ENCODE assay signal across 21 mouse cellular contexts in genomic region chr2:104578836-104579604, GRCm38 (mm10). TPM values are rescaled to one million over a fixed set of nuclear protein-coding genes. Genes with fewer than 3 reads are reported as not detected.
DNase-seq lines count a peak whose midpoint lies in the region; ATAC-seq and TF ChIP-seq lines count a peak whose summit lies in the region.
"Had no signal": no experiment of that assay in that cellular context is flagged by ENCODE, and none has a peak within 500 bp of the region (broad histone marks: within the 10 kb centered on the region; RNA-seq: fewer than 3 reads in every experiment).

No protein-coding gene starts in this region.

- peak; percentile 22; the same call in 1 of the 2 replicates for ATAC-seq in heart, embryonic 12.5 days (ENCODE audit: insufficient number of reproducible peaks, low FRiP score)
- ATAC-seq in lung, embryonic 16.5 days (ENCODE audit: low read depth): 0 out of 2 replicates have a peak, but pooled peaks have one; percentile 28
- ATAC-seq in stomach, embryonic 14.5 days (ENCODE audit: insufficient number of reproducible peaks, insufficient read depth, low FRiP score, low read depth): peak; percentile 18; the same call in 1 of the 2 replicates
- ATAC-seq in stomach, postnatal 0 days (ENCODE audit: low FRiP score, low TSS enrichment): no peak
- ATAC-seq: forebrain, embryonic 14.5 days; Patski had no signal

- no peak overlapping the region for H3K9ac ChIP-seq in heart, embryonic 12.5 days
- H3K9ac ChIP-seq in heart, adult 2 months (ENCODE audit: low read depth, low read length): no peak overlapping the region
- H3K9ac ChIP-seq in lung, embryonic 16.5 days (ENCODE audit: low read length): no peak overlapping the region
- H3K9ac ChIP-seq in stomach, embryonic 14.5 days (replicated peaks; ENCODE audit: low read depth, low read length): no peak overlapping the region
- H3K9ac ChIP-seq in stomach, postnatal 0 days (ENCODE audit: low read length): no peak overlapping the region
- H3K9ac ChIP-seq: embryonic facial prominence, embryonic 15.5 days; hindbrain, embryonic 13.5 days had no signal

- no peak for TF ChIP-seq POLR2A in heart, adult 2 months (IDR thresholded peaks at IDR 0.05; ENCODE audit: insufficient read depth, low read depth, low read length)

- H3K4me2 ChIP-seq in heart, embryonic 12.5 days: no peak overlapping the region
- no peak overlapping the region for H3K4me2 ChIP-seq in lung, embryonic 16.5 days (ENCODE audit: low read depth, low read length)
- H3K4me2 ChIP-seq in stomach, embryonic 14.5 days (replicated peaks; ENCODE audit: low read depth, low read length): no peak overlapping the region
- no peak overlapping the region for H3K4me2 ChIP-seq in stomach, postnatal 0 days (replicated peaks; ENCODE audit: low read depth)
- H3K4me2 ChIP-seq: embryonic facial prominence, embryonic 15.5 days; hindbrain, embryonic 13.5 days had no signal

- H3K4me1 ChIP-seq in heart, embryonic 12.5 days (replicated peaks): peaks cover 8% of the 10 kb centered on the region; the same call in 1 of the 2 replicates
- peaks cover 2% of the 10 kb centered on the region; the same call in 1 of the 2 replicates for H3K4me1 ChIP-seq in heart, adult 2 months (ENCODE audit: control insufficient read depth, insufficient read depth, low read length)
- peaks cover 5% of the 10 kb centered on the region; the same call in 1 of the 2 replicates for H3K4me1 ChIP-seq in lung, embryonic 16.5 days (replicated peaks; ENCODE audit: control insufficient read depth, insufficient read depth, low read length)
- no peaks in the 10 kb centered on the region for H3K4me1 ChIP-seq in stomach, embryonic 14.5 days (ENCODE audit: control insufficient read depth, insufficient read depth, low read length)
- no peaks in the 10 kb centered on the region for H3K4me1 ChIP-seq in stomach, postnatal 0 days (replicated peaks; ENCODE audit: control insufficient read depth, insufficient read depth)
- H3K4me1 ChIP-seq: embryonic facial prominence, embryonic 15.5 days; hindbrain, embryonic 13.5 days had no signal

- no peak overlapping the region for H3K4me3 ChIP-seq in heart, embryonic 12.5 days
- H3K4me3 ChIP-seq in heart, adult 2 months: no peak overlapping the region
- no peak overlapping the region for H3K4me3 ChIP-seq in lung, embryonic 16.5 days (ENCODE audit: low read length)
- no peak overlapping the region for H3K4me3 ChIP-seq in stomach, embryonic 14.5 days (ENCODE audit: low read depth, low read length)
- H3K4me3 ChIP-seq in stomach, postnatal 0 days (ENCODE audit: low read depth, low read length): no peak overlapping the region
- H3K4me3 ChIP-seq: embryonic facial prominence, embryonic 15.5 days; hindbrain, embryonic 13.5 days; left cerebral cortex, adult 2 months had no signal

- DNase-seq in heart, adult 2 months: no peak
- DNase-seq in lung, postnatal 36 days: no peak
- no peak for DNase-seq in stomach, postnatal 0 days (ENCODE audit: low spot score)
- DNase-seq in adrenal gland, adult 2 months: no peak
- DNase-seq: adrenal gland, adult 8-10 months; B cell, adult 2 months; cerebellum, adult 18-20 months; cerebellum, postnatal 25 days; heart, adult 18-20 months; kidney, adult 18-20 months; lung, postnatal 14 days had no signal

- no peaks in the 10 kb centered on the region for H3K79me2 ChIP-seq in heart, adult 2 months (replicated peaks; ENCODE audit: control insufficient read depth, insufficient read depth, low read length)

- H3K9me3 ChIP-seq in heart, embryonic 12.5 days (replicated peaks): no peaks in the 10 kb centered on the region
- H3K9me3 ChIP-seq in lung, embryonic 16.5 days (ENCODE audit: control insufficient read depth, low read length): no peaks in the 10 kb centered on the region
- no peaks in the 10 kb centered on the region for H3K9me3 ChIP-seq in stomach, embryonic 14.5 days (ENCODE audit: control insufficient read depth, low read depth, low read length)
- no peaks in the 10 kb centered on the region for H3K9me3 ChIP-seq in stomach, postnatal 0 days (ENCODE audit: control insufficient read depth, low read length)
- H3K9me3 ChIP-seq: embryonic facial prominence, embryonic 15.5 days; G1E; hindbrain, embryonic 13.5 days had no signal

- no peaks in the 10 kb centered on the region for H3K27me3 ChIP-seq in heart, embryonic 12.5 days (replicated peaks)
- H3K27me3 ChIP-seq in heart, adult 2 months (ENCODE audit: control insufficient read depth, insufficient read depth, low read length): no peaks in the 10 kb centered on the region
- H3K27me3 ChIP-seq in lung, embryonic 16.5 days (ENCODE audit: control insufficient read depth, insufficient read depth, low read depth, low read length): no peaks in the 10 kb centered on the region
- H3K27me3 ChIP-seq in stomach, embryonic 14.5 days (ENCODE audit: control insufficient read depth, insufficient read depth, low read length): no peaks in the 10 kb centered on the region
- no peaks in the 10 kb centered on the region for H3K27me3 ChIP-seq in stomach, postnatal 0 days (ENCODE audit: control insufficient read depth, insufficient read depth, low read length)
- H3K27me3 ChIP-seq: CH12.LX; embryonic facial prominence, embryonic 15.5 days; hindbrain, embryonic 13.5 days; Patski had no signal

- H3K27ac ChIP-seq in heart, embryonic 12.5 days (ENCODE audit: poor library complexity, severe bottlenecking): no peak overlapping the region
- no peak overlapping the region for H3K27ac ChIP-seq in heart, adult 2 months
- no peak overlapping the region for H3K27ac ChIP-seq in lung, embryonic 16.5 days (ENCODE audit: low read length)
- H3K27ac ChIP-seq in stomach, embryonic 14.5 days (ENCODE audit: low read length): no peak overlapping the region
- no peak overlapping the region for H3K27ac ChIP-seq in stomach, postnatal 0 days (replicated peaks)
- H3K27ac ChIP-seq: embryonic facial prominence, embryonic 15.5 days; hindbrain, embryonic 13.5 days; left cerebral cortex, adult 2 months had no signal

- intact Hi-C loops in heart, adult 2 months (cut with DNase I): no loop called here

- 73% methylated on average over 5 of the region's 5 CpGs for WGBS in heart, embryonic 12.5 days
- 75% methylated on average over 5 of the region's 5 CpGs for WGBS in heart, adult 2 months
- WGBS in lung, embryonic 16.5 days: 62% methylated on average over 5 of the region's 5 CpGs
- 61% methylated on average over 5 of the region's 5 CpGs for WGBS in stomach, embryonic 14.5 days
- 78% methylated on average over 5 of the region's 5 CpGs for WGBS in stomach, postnatal 0 days

- no peak for TF ChIP-seq EP300 in heart, adult 2 months (IDR thresholded peaks at IDR 0.05; ENCODE audit: insufficient read depth, low read depth, low read length)
- no peak for TF ChIP-seq EP300 in stomach, postnatal 0 days (optimal IDR thresholded peaks at IDR 0.05)

- no peak for TF ChIP-seq CTCF in heart, adult 2 months (IDR thresholded peaks at IDR 0.05)
- TF ChIP-seq CTCF in stomach, postnatal 0 days (IDR thresholded peaks at IDR 0.05; ENCODE audit: low read depth): no peak

- H3K36me3 ChIP-seq in heart, embryonic 12.5 days: no peaks in the 10 kb centered on the region
- no peaks in the 10 kb centered on the region for H3K36me3 ChIP-seq in heart, adult 2 months (ENCODE audit: control insufficient read depth, insufficient read depth, low read length)
- no peaks in the 10 kb centered on the region for H3K36me3 ChIP-seq in lung, embryonic 16.5 days (ENCODE audit: control insufficient read depth, insufficient read depth, low read length)
- H3K36me3 ChIP-seq in stomach, embryonic 14.5 days (ENCODE audit: control insufficient read depth, insufficient read depth, low read length): no peaks in the 10 kb centered on the region
- H3K36me3 ChIP-seq in stomach, postnatal 0 days (ENCODE audit: control insufficient read depth, insufficient read depth, low read length): no peaks in the 10 kb centered on the region
- H3K36me3 ChIP-seq: embryonic facial prominence, embryonic 15.5 days; G1E; hindbrain, embryonic 13.5 days had no signal

RNA-seq across cellular contexts. Expression of gene Cstf3, which starts 11.3 kb away (rescaled TPM):
- 68.6 and 72.8 TPM in 2 replicates for polyA plus RNA-seq in heart, embryonic 12.5 days (2016; fragmentation: Nextera tagmentation; extraction: Ambion mirVana)
- total RNA-seq in heart, adult 2 months (2021): 10 to 100 TPM; 11.6 TPM
- polyA plus RNA-seq in heart, adult 2 months (2012; rRNA removed): 6.2 and 10.5 TPM in 2 replicates
- polyA plus RNA-seq in lung, embryonic 16.5 days (2015; fragmentation: Nextera tagmentation; extraction: Ambion mirVana): 55.4 and 60.5 TPM in 2 replicates
- 71.1 and 73.9 TPM in 2 replicates for polyA plus RNA-seq in stomach, embryonic 14.5 days (2014; fragmentation: Nextera tagmentation; extraction: Ambion mirVana)
- polyA plus RNA-seq in stomach, postnatal 0 days (2015; fragmentation: Nextera tagmentation; extraction: Ambion mirVana): 32.9 and 33.4 TPM in 2 replicates
- total RNA-seq in adrenal gland, adult 2 months (2021): 10 to 100 TPM; 29.7 to 49.6 TPM
- polyA plus RNA-seq in adrenal gland, adult 2 months (2012; rRNA removed): 2.9 and 3.9 TPM in 2 replicates
